Mouse (Mus musculus) heart, embryonic 14.5 days (tissue): ENCODE measurements around the gene Tnip2. TPM values are rescaled to one million over a fixed set of nuclear protein-coding genes. Genes with fewer than 3 reads are reported as not detected.

Experiments
- ATAC-seq: fragments of 200-750 bp; cut with Nextera tagmentation; 2 replicates; pipeline ENCODE4 v1.8.0; 2017; ENCODE audit warnings: low read depth, moderate TSS enrichment; ENCODE audit not compliant: insufficient number of reproducible peaks, insufficient read depth, low FRiP score
- H3K27ac ChIP-seq, 2 experiments: fragments of 200-500 bp in 1 of 2; fragments of 300-500 bp in 1 of 2; sonication (generic) in 1 of 2; replicated peaks in 1 of 2; 2 replicates each; pipeline ENCODE4 v1.5.1; 2012 to 2014; ENCODE audit warnings: low read depth in 2 of 2, low read length in 2 of 2, control low read depth in 1 of 2, mild to moderate bottlenecking in 1 of 2, mixed read lengths in 1 of 2; ENCODE audit not compliant: control insufficient read depth in 1 of 2, insufficient read depth in 1 of 2
- H3K27me3 ChIP-seq: fragments of 300-500 bp; sonication (generic); 2 replicates; pipeline ENCODE4 v1.6.1; 2014; ENCODE audit warnings: mild to moderate bottlenecking, low read length, control low read depth; ENCODE audit not compliant: control insufficient read depth, insufficient read depth
- H3K36me3 ChIP-seq: fragments of 300-500 bp; sonication (generic); 2 replicates; pipeline ENCODE4 v1.6.1; 2014; ENCODE audit warnings: mild to moderate bottlenecking, control low read depth, low read length, mixed read lengths; ENCODE audit not compliant: control insufficient read depth, insufficient read depth
- H3K4me1 ChIP-seq, 2 experiments: fragments of 200-500 bp in 1 of 2; fragments of 300-500 bp in 1 of 2; sonication (generic) in 1 of 2; 2 replicates each; pipeline ENCODE4 v1.6.1; 2012 to 2014; ENCODE audit warnings: low read length in 2 of 2, control low read depth in 1 of 2, mixed read lengths in 1 of 2; ENCODE audit not compliant: control insufficient read depth in 2 of 2, insufficient read depth in 2 of 2
- H3K4me2 ChIP-seq: fragments of 300-500 bp; sonication (generic); 2 replicates; pipeline ENCODE4 v1.6.1; 2014; ENCODE audit warnings: mild to moderate bottlenecking, low read length
- H3K4me3 ChIP-seq, 2 experiments: fragments of 200-500 bp in 1 of 2; fragments of 300-500 bp in 1 of 2; sonication (generic) in 1 of 2; 2 replicates each; pipeline ENCODE4 v1.5.1; 2012 to 2014; ENCODE audit warnings: low read length in 2 of 2, mild to moderate bottlenecking in 2 of 2, control low read depth in 1 of 2, low read depth in 1 of 2, moderate library complexity in 1 of 2; ENCODE audit not compliant: control insufficient read depth in 1 of 2, insufficient read depth in 1 of 2
- H3K9ac ChIP-seq: fragments of 300-500 bp; sonication (generic); 2 replicates; pipeline ENCODE4 v1.6.1; 2014; ENCODE audit warnings: mild to moderate bottlenecking, low read length
- H3K9me3 ChIP-seq: fragments of 300-500 bp; sonication (generic); 2 replicates; pipeline ENCODE4 v1.6.1; 2016; ENCODE audit warnings: low read length, control low read depth; ENCODE audit not compliant: control insufficient read depth
- WGBS: fragments of 180-500 bp; shearing (Covaris S2); extraction: QIAGEN DNeasy Blood & Tissue Kit; methylation state at CpG from one replicate; pipeline ENCODE4 v1.1.7; 2014; 5-methylcytosine and 5-hydroxymethylcytosine counted together
- polyA plus RNA-seq: library from polyadenylated mRNA; unstranded; fragments of >200 nt; fragmentation: Nextera tagmentation; extraction: Ambion mirVana; gene quantifications from 2 replicates; pipeline ENCODE4 v1.2.1, GENCODE M21; 2014

Gene Tnip2
- polyA plus RNA-seq, 1 experiment from 2014 or later = 17.0 TPM

DNA sequence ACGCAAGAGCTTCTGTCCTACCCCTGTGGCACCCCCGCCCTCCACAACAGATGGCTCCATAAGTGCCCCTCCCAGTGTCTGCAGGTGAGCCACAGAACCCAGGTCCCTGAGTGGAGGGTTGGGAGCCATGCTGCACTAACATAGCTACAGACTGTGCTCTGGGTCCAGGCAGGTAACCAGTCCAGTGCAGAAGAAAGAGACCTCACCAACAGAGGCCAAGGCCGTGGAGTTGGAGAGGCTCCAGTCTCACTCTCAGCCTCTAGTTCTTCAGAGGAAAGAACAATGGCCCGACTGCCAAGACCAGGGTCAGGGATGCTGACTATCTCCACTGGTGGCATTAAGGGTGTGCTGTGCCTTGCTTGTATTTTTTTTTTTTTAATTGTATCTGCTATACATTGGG is 52.5 kb downstream of the Tnip2 start:
- Histone ChIP-seq H3K4me1 (no peaks in the 10 kb centered on the region), H3K4me3 (no peak overlapping the region), H3K36me3 (peaks cover 96% of the 10 kb centered on the region), H3K4me2 (no peak overlapping the region), H3K27ac (no peak overlapping the region), H3K9me3 (no peaks in the 10 kb centered on the region), H3K9ac (no peak overlapping the region), H3K27me3 (no peaks in the 10 kb centered on the region)
- ATAC-seq = no peak
- 93% methylated on average over 4 of the region's 4 CpGs for WGBS

DNA sequence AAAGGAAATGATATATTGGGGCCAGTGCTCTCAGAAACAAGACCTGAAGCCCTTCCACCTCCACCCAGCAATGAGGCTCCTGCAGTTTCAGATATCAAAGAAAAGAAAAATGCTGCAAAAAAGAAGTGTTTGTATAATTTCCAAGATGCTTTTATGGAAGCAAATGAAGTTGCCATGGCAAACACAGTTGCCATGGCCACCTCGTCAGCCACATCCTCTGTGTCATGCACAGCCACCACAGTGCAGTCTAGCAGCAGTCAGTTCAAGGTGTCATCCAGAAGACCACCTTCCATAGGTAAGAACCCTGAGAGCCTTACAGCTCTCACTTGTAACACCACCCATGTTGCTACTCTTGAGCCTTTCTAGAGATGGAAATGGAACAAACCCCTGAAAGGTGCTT is 54.8 kb downstream of the Tnip2 start:
- no peak for ATAC-seq
- peaks cover 88% of the 10 kb centered on the region for H3K36me3 ChIP-seq
- no peaks in the 10 kb centered on the region for H3K9me3 ChIP-seq
- H3K4me1 ChIP-seq = no peaks in the 10 kb centered on the region
- H3K27ac ChIP-seq = no peak overlapping the region
- WGBS = 93% methylated on average over 1 of the region's 1 CpGs
- no peak overlapping the region for H3K4me2 ChIP-seq
- H3K27me3 ChIP-seq = no peaks in the 10 kb centered on the region
- H3K4me3 ChIP-seq = no peak overlapping the region
- no peak overlapping the region for H3K9ac ChIP-seq

DNA sequence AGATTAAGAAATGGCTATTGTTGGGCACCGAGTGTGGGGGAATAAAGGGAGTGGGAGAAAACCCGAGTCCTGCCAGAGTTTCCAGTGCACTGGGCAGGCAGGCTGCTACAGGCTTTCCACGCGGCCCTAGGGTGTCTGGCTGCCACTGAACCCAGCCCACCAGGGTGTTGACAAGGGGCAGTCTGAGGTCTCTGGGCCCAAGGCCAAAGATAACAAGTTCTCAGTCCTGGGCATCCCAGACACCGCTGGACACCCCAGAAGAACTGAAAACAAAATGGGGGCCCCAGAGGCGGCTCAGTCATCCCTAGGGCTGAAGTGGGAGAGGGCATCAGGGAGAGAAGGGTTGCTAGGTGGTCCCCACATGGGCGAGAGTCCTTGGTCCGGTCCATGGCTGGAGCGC is 67.6 kb downstream of the Tnip2 start:
- peaks cover 79% of the 10 kb centered on the region for H3K36me3 ChIP-seq
- H3K27ac ChIP-seq = 0 out of 4 replicates have a peak overlapping the region, but pooled peaks of 1 of the 2 experiments have one; percentile 14
- no peak overlapping the region for H3K9ac ChIP-seq
- peak; percentile 54; the same call in 1 of the 2 replicates for ATAC-seq
- H3K4me3 ChIP-seq = no peak overlapping the region
- no peak overlapping the region for H3K4me2 ChIP-seq
- H3K9me3 ChIP-seq = no peaks in the 10 kb centered on the region
- peaks cover 4 to 13% of the 10 kb centered on the region in 2 experiments; a peak in 3 of 4 replicates for H3K4me1 ChIP-seq
- no peaks in the 10 kb centered on the region for H3K27me3 ChIP-seq
- WGBS = 43% methylated on average over 9 of the region's 9 CpGs

Other genes with a start within 250 kb of the Tnip2 start
- gene Zfyve28, start 225.5 kb downstream of the Tnip2 start, polyA plus RNA-seq = 0.32 and 0.42 TPM in 2 replicates
- gene Cfap99, start 225.4 kb downstream of the Tnip2 start, polyA plus RNA-seq = 0.09 TPM in 1 of 2 replicates, not detected in the other
- gene Rnf4, start 177.7 kb downstream of the Tnip2 start, polyA plus RNA-seq = 116 and 120 TPM in 2 replicates
- 10.3 and 10.6 TPM in 2 replicates for gene Fam193a, start 144.1 kb downstream of the Tnip2 start, polyA plus RNA-seq
- gene Sh3bp2, start 11.8 kb upstream of the Tnip2 start, polyA plus RNA-seq = 3.5 and 6.8 TPM in 2 replicates
- gene Add1, start 59.7 kb upstream of the Tnip2 start, polyA plus RNA-seq = 151 and 164 TPM in 2 replicates
- gene Mfsd10, start 123.2 kb upstream of the Tnip2 start, polyA plus RNA-seq = 68.2 and 75.7 TPM in 2 replicates
- 14.1 and 16.3 TPM in 2 replicates for gene Nop14, start 146.2 kb upstream of the Tnip2 start, polyA plus RNA-seq
- gene Grk4, start 146.4 kb upstream of the Tnip2 start, polyA plus RNA-seq = 2.0 and 2.1 TPM in 2 replicates
- 11.0 and 11.9 TPM in 2 replicates for gene Htt, start 247.7 kb upstream of the Tnip2 start, polyA plus RNA-seq